Mouse (Mus musculus): ENCODE measurements around the gene Teddm2.
"Not testable (repeated sequence)": the region's sequence is repeated elsewhere in the genome, so short reads cannot be mapped to it uniquely, and the experiment has no call there.

Teddm2 gene

DNA sequence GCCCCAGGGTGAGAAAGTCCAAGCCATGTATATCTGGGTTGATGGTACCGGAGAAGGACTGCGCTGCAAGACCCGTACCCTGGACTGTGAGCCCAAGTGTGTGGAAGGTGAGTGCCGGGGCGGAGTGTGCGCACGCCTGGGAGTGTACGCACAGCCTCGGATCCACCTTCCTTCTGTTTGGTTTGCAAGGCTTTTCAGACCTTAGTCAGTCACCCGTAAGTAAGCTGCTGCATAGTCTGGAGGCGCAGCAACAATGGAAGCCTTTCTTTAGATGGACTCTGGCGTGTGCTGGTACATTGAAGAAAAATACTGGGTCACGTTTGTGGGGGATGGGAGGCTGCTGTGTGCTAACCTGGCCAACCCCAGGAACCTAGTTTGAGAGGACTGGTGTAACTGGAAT is 3.0 kb upstream of the Teddm2 start:
- DNase-seq, result peak; percentile 54

DNA sequence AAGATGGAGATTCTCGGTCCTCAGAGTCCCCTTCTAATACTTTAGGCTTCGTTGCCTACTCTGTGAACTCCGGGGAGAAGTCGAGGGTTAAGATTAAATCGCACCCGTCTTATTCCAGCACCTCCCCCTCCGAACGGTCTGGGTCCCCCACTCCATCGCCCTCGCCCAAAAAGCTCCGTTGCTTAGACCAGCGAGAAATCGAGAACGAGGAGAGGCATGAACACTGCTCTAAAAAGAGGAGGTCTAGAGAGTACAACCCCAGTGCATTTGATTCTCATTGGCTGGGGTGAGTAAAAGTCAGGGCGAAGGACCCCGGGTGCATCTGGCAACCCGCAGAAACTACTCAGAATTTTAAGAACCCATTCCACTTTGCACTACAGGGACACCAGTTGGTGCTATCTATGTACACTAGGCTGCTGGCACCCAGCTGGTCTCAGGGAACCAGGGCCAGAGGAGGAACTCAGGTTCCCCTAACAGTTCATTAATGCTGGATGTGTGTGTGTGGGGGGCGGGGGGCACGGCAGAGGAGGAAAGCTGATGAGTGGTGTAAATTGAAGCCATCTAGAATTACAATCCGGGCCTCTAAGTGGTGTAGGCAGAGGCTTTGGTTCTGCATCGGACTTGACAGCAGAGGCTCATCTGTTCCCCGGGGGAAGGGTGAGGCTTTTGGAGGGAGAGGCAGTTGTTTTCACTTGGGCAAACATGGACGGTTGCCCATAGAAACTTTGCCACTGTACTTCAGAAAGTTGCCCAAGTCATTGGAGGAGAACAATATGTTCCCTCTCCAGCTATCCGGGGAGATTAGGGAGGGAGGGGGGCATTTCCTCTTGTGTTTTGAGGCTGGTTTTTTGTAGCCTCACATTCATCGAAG is 1.1 kb upstream of the Teddm2 start:
- DNase-seq, result peak; percentile 59

GRCm38 (mm10) chr1:153900381-153900780 is 353 bp upstream of the Teddm2 start:
- no peak for DNase-seq

- DNase-seq, result no peak
These were observed 868 bp downstream of the Teddm2 start for GRCm38 (mm10) chr1:153898989-153899730.

- DNase-seq, result no peak
These were observed 2.8 kb downstream of the Teddm2 start for GRCm38 (mm10) chr1:153897196-153897595.

- peak; percentile 81 for DNase-seq
These were observed 5.0 kb downstream of the Teddm2 start for GRCm38 (mm10) chr1:153894979-153895378.

DNA sequence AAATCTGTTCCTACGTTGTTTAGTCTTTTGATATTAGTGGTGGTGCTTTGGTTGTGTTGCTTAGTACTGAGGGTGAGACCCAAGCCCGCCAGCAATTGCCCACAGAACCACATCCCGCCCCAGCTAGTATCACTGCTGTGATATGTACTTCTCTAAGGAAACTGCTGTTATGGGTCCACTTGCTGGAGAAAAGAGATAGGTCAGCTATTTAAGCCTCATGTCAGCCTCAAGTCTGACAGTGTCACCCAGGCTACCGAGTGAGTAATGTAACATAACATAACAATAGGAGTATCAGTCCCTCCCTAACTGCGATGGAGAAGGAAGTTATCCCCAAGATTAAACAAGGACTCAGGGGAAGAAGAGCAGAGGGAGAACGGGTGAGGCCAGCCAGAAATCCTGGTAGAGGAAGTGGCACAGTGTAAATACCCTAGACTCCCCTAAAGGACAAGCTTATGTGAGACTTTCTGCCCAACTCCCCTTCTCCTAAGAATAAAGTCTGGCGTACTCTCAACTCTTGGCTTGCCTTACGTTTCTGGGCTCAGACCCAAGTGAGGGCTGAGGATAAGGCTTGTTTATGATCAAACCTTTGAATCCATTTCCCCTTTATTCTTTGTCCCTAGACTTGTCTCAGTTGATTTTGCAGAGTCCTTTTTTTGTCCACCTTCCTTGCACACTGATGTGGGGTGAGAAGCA is 5.7 kb downstream of the Teddm2 start:
- no peak for DNase-seq

DNA sequence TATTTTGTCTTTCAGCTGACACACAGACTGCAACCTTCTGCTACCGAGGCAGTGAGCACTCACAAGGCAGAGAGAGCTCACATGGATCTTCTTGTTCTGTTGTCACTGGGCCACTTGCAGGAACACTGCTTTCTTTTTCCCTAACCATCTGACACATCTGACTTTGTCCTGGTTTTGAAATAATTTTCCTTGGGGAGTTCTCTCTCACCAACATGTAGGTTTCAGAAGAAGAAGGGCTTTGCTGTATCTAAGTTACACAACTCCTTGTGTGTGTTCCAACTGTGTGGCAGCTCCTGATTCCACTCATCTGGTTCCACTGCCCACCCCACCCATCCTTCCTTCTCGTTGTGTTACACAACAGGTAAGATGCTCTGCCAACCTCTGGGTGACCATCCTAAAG is 6.3 kb downstream of the Teddm2 start:
- no peak for DNase-seq

DNA sequence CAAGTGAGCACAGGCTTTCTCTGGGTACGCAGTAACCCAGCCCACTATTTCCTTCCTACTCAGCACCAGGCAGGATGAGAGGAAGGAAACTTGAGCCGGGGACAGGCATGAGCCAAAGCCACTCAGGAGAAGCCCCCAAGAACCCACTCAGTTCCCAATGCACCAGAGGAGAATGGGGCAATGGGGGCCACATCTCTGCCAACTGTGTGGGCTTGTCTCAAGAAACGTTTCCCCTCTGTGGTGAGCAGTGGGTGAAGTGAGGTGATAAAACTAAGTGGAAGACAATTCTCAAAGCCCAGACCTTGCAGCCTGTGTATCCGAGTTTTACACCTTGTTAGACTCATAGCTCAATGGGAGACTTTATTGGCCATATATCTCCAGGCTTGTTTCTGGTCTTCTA is 8.6 kb downstream of the Teddm2 start, which contains the start of gene Teddm1a:
Teddm1a (plus strand) TSS at position 301 of the 400 bp plus-strand sequence.
- DNase-seq, result no peak

GRCm38 (mm10) chr1:153890121-153890520 is 9.9 kb downstream of the Teddm2 start:
- no peak for DNase-seq

GRCm38 (mm10) chr1:153886024-153886633 is 13.9 kb downstream of the Teddm2 start:
- peak; percentile 8 for DNase-seq

- not testable (repeated sequence) for DNase-seq
These were observed 19.6 kb downstream of the Teddm2 start for GRCm38 (mm10) chr1:153880391-153880790.

- DNase-seq, result no peak
These were observed 26.0 kb downstream of the Teddm2 start, which contains the start of gene Teddm1b for GRCm38 (mm10) chr1:153874045-153874444. TSS of gene Teddm1b (plus strand) at chr1:153874345.

- DNase-seq, result no peak
These were observed 44.1 kb downstream of the Teddm2 start for GRCm38 (mm10) chr1:153855946-153856345.

DNA sequence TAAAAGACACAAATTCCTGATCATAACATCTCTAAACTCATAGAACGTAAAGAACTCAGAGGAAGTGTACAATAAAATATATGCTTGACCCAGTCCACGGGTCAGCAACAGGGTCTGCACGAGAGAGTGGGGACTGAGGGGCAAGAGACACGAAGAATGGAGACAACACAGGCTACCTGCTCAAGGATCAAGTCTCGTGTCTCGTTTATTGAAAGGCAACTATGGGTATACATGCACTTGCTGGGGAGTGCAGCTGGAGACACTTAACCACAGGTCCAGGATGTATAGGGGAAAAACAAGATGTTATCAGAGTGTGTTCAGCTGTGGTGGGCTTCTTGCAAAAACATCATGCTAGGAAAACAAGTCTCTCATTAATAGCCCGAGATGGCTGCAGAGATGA is 47.3 kb downstream of the Teddm2 start:
- DNase-seq, result not testable (repeated sequence)

DNA sequence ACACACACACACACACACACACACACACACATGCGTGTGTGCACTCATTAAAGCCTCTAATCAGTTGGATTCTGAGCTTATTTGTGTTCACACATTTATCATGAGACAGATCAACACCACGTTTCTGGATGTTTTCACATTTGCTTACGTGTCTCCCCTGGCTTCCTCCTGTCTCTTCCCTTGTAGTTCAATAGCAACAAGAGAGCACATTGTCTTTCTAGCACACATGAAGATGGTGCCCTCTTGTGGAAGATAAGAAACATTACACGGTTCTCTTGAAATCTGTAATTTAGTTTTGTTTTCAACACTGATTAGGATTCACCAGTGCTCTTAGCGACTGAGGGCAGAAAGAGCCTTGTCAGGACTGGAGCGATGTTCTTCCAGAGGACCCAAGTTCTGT is 53.2 kb downstream of the Teddm2 start:
- DNase-seq, result peak; percentile 72

GRCm38 (mm10) chr1:153846420-153846819 is 53.6 kb downstream of the Teddm2 start:
- DNase-seq, result no peak

DNA sequence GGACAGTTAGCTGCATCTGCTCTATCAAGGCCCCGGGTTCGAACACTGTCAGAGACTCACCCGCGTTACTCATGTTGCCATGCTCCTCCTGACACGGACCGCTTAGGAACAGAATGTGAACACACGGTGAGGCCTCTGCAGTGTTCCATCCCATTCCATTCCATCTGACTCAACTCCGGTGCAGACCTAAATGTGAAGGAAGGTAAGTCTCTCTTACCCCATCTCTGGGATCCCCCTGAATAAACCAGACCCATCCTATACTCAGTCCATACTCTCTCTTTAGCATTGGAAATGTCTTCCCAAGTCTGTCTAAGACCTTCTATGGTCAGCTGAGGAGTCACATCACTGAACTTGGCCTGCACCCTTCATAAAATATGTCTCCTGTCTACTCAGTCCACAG is 56.0 kb downstream of the Teddm2 start, which contains the start of gene Rgsl1:
Rgsl1 (minus strand) TSS at position 101 of the 400 bp plus-strand sequence.
- no peak for DNase-seq

DNA sequence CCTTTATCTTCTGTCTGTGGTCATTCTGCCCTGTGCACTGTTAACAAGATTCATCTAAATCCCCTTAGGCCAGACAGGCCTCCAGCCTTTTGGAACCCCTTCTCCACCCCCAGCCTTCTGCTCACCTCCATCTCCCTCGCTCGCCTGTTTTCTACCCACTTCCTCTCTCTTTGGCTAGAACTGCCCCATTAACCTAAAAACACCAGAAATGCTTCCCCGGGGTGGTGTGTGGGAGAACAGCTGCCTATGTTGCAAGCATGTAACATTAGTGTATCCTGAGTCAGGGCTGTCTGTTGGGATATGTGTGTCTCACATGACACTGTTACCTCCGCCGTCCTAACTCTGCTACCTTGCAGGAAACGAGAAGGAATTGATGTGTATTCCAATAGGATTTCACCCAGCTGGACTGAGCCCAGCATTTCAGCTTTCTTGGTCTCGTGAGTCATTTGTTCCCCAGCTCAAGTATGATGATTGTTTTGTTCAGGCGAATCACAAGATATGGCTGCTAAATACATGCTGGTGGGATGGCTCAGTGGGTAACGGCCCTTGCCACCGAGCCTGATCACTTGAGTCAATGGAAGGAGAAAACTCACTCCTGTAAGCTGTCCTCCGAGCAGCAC is 57.8 kb downstream of the Teddm2 start:
- no peak for DNase-seq

DNA sequence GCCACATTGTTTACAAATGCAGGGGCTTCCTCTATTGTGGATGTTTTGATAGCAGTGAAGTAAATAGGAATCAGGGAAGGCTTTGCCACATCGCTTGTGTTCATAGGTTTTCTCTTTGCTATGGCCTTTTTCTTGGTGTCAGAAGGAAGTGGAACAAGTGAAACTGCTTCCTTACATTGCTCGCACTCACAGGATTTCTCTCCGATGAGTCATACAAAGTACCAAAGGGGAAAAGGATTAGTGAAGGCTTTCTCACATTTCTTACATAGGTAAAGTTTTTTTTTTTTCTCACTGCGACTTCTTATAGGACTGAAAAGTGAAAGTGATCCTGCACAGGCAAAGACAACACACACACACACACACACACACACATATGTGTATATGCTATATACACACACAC is 64.0 kb downstream of the Teddm2 start:
- no peak for DNase-seq

DNA sequence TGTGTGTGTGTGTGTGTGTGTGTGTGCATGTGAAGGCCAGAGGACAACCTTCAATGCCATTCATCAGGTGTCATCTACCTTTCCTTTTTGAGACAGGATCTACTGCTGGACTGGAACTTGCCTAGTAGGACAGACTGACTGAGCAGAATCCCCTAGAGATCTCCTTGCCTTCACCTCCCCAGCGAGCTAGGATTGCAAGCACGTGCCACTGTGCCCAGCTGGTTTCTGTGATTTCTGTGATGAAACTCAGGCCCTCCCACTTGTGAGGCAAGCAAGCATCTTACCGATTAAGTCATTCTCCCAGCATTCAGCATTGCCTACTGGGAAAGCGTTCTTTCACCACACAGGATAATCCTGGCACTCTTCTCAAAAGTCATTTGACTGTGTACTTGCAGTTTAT is 69.3 kb downstream of the Teddm2 start:
- DNase-seq, result no peak

DNA sequence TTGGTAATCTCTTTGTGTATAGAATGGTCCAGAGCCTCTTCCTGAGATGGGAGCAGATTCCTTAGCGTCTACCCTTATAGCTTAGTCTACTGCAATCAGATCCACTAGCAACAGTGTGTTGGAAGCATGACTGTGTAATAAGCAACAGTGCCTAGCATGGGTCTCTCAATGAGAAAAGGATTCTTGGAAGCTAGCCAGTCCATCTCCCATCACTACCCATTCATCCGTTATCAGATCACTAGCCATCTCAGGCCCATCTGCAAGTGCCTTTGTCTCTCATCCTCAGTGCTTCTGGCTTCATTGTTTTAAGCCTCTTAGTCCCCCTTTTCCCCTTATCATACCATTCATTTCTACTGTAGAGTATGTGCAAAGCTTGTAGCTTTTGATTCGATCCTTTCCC is 79.8 kb downstream of the Teddm2 start:
- no peak for DNase-seq

Data from embryo, embryonic 11 days (tissue).